Mouse (Mus musculus) colon, adult 2 months (tissue): ENCODE data around the gene Frem1. TPM values are rescaled to one million over a fixed set of nuclear protein-coding genes. Genes with fewer than 3 reads are reported as not detected.

ENCODE experiments used
- polyA plus RNA-seq: library from polyadenylated mRNA; depleted of rRNA; stranded (reverse); fragments of >200 nt; gene quantifications from 2 replicates; pipeline ENCODE4 v1.2.3, GENCODE M21; 2012; rRNA removed

Frem1 gene
- polyA plus RNA-seq, result 0.30 and 0.66 TPM in 2 replicates

GRCm38 (mm10) chr4:83051634-83052577, at the start of gene Frem1:
Gene Frem1 (minus strand): TSS chr4:83052339.

GRCm38 (mm10) chr4:82884636-82885534, 167.3 kb downstream of the Frem1 start, which contains the start of gene Cer1:
Gene Cer1 (minus strand): TSS chr4:82885148.

GRCm38 (mm10) chr4:82859131-82860125, 192.7 kb downstream of the Frem1 start, which contains the start of gene Zdhhc21:
Gene Zdhhc21 (minus strand): TSS chr4:82859958.

Other genes starting within 250 kb of the Frem1 start
- 2.8 and 5.0 TPM in 2 replicates for gene Zdhhc21, start 192.4 kb downstream of the Frem1 start, polyA plus RNA-seq
- gene Cer1, start 167.2 kb downstream of the Frem1 start, polyA plus RNA-seq, result not detected in 2 replicates